Mouse (Mus musculus) ES-E14 (cell line): Measurements from ENCODE around the gene Cfap70. TPM values are rescaled to one million over a fixed set of nuclear protein-coding genes. Genes with fewer than 3 reads are reported as not detected.

Experiments
- DNase-seq: peaks from one replicate; pipeline ENCODE4 v3.0.0-alpha.2; 2013; ENCODE audit warnings: low read depth, low spot score
- H3K27ac ChIP-seq: 2 replicates; pipeline ENCODE4 v1.5.1; 2012; ENCODE audit warnings: low read depth, mild to moderate bottlenecking, low read length, moderate library complexity, mixed read lengths; ENCODE audit not compliant: poor library complexity, insufficient read depth, severe bottlenecking
- H3K36me3 ChIP-seq: 2 replicates; pipeline ENCODE4 v1.6.1; 2012; ENCODE audit warnings: mild to moderate bottlenecking, low read length, moderate library complexity, mixed read lengths; ENCODE audit not compliant: control insufficient read depth, poor library complexity, insufficient read depth, severe bottlenecking
- H3K4me1 ChIP-seq, 2 experiments: fragments of 150-350 bp in 1 of 2; sonication (generic) in 1 of 2; 2 replicates each; pipeline ENCODE4 v1.6.1; 2012; ENCODE audit warnings: low read length in 2 of 2, mild to moderate bottlenecking in 1 of 2, mixed read lengths in 1 of 2; ENCODE audit not compliant: control insufficient read depth in 2 of 2, insufficient read depth in 2 of 2, poor library complexity in 1 of 2
- H3K4me3 ChIP-seq, 2 experiments: fragments of 150-350 bp in 1 of 2; sonication (generic) in 1 of 2; 2 replicates each; pipeline ENCODE4 v1.5.1; 2012; ENCODE audit warnings: low read length in 2 of 2, low read depth in 1 of 2, mild to moderate bottlenecking in 1 of 2, mixed read lengths in 1 of 2; ENCODE audit not compliant: insufficient read depth in 1 of 2, poor library complexity in 1 of 2, severe bottlenecking in 1 of 2
- H3K9ac ChIP-seq: 2 replicates; pipeline ENCODE4 v1.6.1; 2012; ENCODE audit warnings: low read depth, mild to moderate bottlenecking, low read length, mixed read lengths; ENCODE audit not compliant: poor library complexity, insufficient read depth, severe bottlenecking
- H3K9me3 ChIP-seq: fragments of 150-350 bp; sonication (generic); 2 replicates; pipeline ENCODE4 v1.6.1; 2012; ENCODE audit warnings: low read depth, mild to moderate bottlenecking, low read length; ENCODE audit not compliant: control insufficient read depth, insufficient read depth
- CHD2 ChIP-seq: IDR thresholded peaks from 2 replicates; pipeline ENCODE4 v1.6.1; 2014; ENCODE audit warnings: mild to moderate bottlenecking, low read depth, low read length, inconsistent platforms
- HCFC1 ChIP-seq: IDR thresholded peaks from 2 replicates; pipeline ENCODE4 v1.6.1; 2012; ENCODE audit warnings: low read length, inconsistent platforms, borderline replicate concordance; ENCODE audit not compliant: insufficient read depth
- MAFK ChIP-seq: IDR thresholded peaks from 2 replicates; pipeline ENCODE4 v1.6.1; 2014; ENCODE audit warnings: mild to moderate bottlenecking, low read depth, low read length, inconsistent platforms; ENCODE audit not compliant: insufficient read depth
- ZC3H11A ChIP-seq: IDR thresholded peaks from 2 replicates; pipeline ENCODE4 v1.6.1; 2012; ENCODE audit warnings: low read depth, mild to moderate bottlenecking, inconsistent platforms, low read length, borderline replicate concordance
- ZNF384 ChIP-seq: IDR thresholded peaks from 2 replicates; pipeline ENCODE4 v1.6.1; 2012; ENCODE audit warnings: low read depth, low read length, inconsistent platforms
- in situ Hi-C, 2 experiments: fragments of 600-800 bp; cut with MboI; formaldehyde crosslinking; loops; one replicate each; pipeline ENCODE4 v1.15.1; 2025; ENCODE audit warnings: low sequenced_read_pairs in 2 of 2, inconsistent platforms in 1 of 2; ENCODE audit not compliant: unreplicated experiment in 2 of 2
- total RNA-seq: library from RNA; depleted of rRNA; stranded (reverse); fragments of 300-350 nt; gene quantifications from 2 replicates; pipeline ENCODE4 v1.2.3, GENCODE M21; 2012

The Cfap70 gene
- total RNA-seq, 1 experiment: 0.36 TPM

DNA sequence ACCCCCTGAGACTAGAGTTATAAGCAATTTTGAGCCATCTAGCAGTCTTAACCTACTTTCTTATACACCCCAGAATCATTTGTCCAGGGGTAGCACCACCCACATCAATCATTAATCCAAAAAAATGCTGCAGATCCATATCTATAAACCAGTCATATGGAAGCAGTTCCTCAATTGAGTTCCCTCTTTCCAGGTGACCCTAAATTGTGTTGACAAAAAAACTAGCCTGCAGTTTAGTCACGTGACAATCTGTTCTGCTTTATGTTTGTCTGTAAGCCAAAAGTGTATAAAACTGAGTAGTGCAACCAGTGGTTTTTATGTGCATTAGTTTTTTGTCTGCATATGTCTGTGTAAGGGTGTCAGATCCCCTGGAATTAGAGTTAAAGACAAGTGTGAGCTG, 80.2 kb downstream of the Cfap70 start:
- TF ChIP-seq HCFC1 (no peak), MAFK (no peak), CHD2 (no peak), ZC3H11A (no peak), ZNF384 (no peak)
- Histone ChIP-seq H3K9ac (no peak overlapping the region), H3K9me3 (no peaks in the 10 kb centered on the region), H3K4me3 (no peak overlapping the region), H3K27ac (no peak overlapping the region), H3K36me3 (peaks cover 3% of the 10 kb centered on the region; the same call in 1 of the 2 replicates), H3K4me1 (no peaks in the 10 kb centered on the region)
- in situ Hi-C loops: no loop called here
- DNase-seq: no peak

DNA sequence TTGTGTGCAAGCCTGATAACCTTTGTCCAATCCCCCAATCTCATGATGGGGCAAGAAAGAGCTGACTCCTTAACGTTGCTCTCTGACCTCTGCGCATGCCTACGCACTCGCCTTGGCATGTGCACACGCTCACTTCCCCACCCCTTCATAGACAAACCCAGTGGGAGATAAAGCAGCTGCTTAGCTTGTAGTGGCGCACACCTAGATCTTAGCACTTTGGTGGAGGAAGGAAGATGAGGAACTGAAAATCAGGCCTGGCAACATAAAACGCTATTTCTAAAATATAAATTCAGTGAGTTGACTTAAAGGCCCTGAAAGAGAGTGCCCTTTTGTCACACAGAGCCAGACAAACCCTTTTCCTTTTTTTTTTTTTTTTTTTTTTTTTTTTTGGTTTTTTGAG, 81.2 kb downstream of the Cfap70 start:
- Histone ChIP-seq H3K4me3 (no peak overlapping the region), H3K9me3 (no peaks in the 10 kb centered on the region), H3K36me3 (peaks cover 3% of the 10 kb centered on the region; the same call in 1 of the 2 replicates), H3K9ac (no peak overlapping the region), H3K27ac (no peak overlapping the region), H3K4me1 (no peaks in the 10 kb centered on the region)
- TF ChIP-seq MAFK: no peak
- no peak for TF ChIP-seq CHD2
- TF ChIP-seq HCFC1: no peak
- no peak for TF ChIP-seq ZNF384
- TF ChIP-seq ZC3H11A: no peak
- no peak for DNase-seq
- in situ Hi-C loops: no loop called here

GRCm38 (mm10) chr14:20368271-20368670, 83.8 kb downstream of the Cfap70 start:
- no peaks in the 10 kb centered on the region for H3K4me1 ChIP-seq
- no peak for DNase-seq
- no peaks in the 10 kb centered on the region for H3K9me3 ChIP-seq
- TF ChIP-seq MAFK (no peak), ZNF384 (no peak), ZC3H11A (no peak), CHD2 (no peak), HCFC1 (no peak)
- no peaks in the 10 kb centered on the region for H3K36me3 ChIP-seq
- H3K9ac ChIP-seq: no peak overlapping the region
- in situ Hi-C loops: no loop called here
- H3K27ac ChIP-seq: no peak overlapping the region
- H3K4me3 ChIP-seq: no peak overlapping the region

- Histone ChIP-seq H3K9me3 (no peaks in the 10 kb centered on the region), H3K4me3 (no peak overlapping the region), H3K27ac (no peak overlapping the region), H3K4me1 (no peaks in the 10 kb centered on the region), H3K36me3 (no peaks in the 10 kb centered on the region; the same call in 1 of the 2 replicates), H3K9ac (no peak overlapping the region)
- in situ Hi-C loops: no loop called here
- TF ChIP-seq ZC3H11A (no peak), MAFK (no peak), CHD2 (no peak), HCFC1 (no peak), ZNF384 (no peak)
- DNase-seq: no peak
These were observed 88.8 kb downstream of the Cfap70 start for GRCm38 (mm10) chr14:20363230-20363629.

DNA sequence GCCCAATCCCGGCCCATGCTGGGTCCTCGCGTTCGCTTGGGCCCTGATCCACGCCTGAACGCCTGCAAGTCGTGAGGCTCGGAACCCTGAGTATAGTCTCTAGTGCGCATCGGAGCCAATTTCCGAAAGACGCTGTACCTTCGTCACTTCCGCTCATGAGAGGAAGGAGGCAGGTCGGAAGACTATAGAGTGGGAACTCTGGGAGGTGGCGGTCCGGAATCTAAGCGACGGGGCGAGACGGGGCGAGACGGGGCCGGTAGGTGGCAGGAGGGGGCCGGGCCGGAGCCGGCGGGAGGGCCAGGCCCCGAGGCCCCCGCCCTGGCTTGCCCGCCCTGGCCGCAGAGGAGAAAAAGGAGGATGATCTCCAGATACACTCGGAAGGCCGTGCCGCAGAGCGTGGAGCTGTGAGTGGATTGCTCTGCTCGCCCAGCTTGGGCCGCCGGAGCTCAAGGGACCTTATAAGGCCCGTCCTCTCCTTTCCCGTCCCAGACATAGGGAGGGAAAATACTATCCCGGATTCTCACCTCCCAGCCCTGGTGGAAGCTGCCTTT, 104.0 kb downstream of the Cfap70 start, which contains the start of the genes Ecd and Fam149b:
Ecd (minus strand) TSS at position 131 of the 551 bp plus-strand sequence.
Fam149b (plus strand) TSS at position 172 of the 551 bp plus-strand sequence.
- Histone ChIP-seq H3K27ac (peak within 1 kb of the TSS; percentile 93), H3K4me3 (peak within 1 kb of the TSS; percentile 85 to 97), H3K36me3 (peaks cover 8% of the 10 kb centered on the region), H3K9ac (peak within 1 kb of the TSS; percentile 99), H3K9me3 (no peaks in the 10 kb centered on the region; the same call in 1 of the 2 replicates), H3K4me1 (peaks cover 0 to 3% of the 10 kb centered on the region in 2 experiments; a peak in 1 of 4 replicates)
- in situ Hi-C loops: no loop called here
- peak; percentile 65; the same call in 1 of the 2 replicates for TF ChIP-seq CHD2
- no peak for TF ChIP-seq MAFK
- TF ChIP-seq ZC3H11A: 0 out of 2 replicates have a peak, but pooled peaks have one; percentile 3
- TF ChIP-seq HCFC1: peak; percentile 89
- DNase-seq: peak; percentile 97
